Mouse (Mus musculus) kidney, adult 2 months (tissue): ENCODE measurements around the gene Spock2. TPM values are rescaled to one million over a fixed set of nuclear protein-coding genes. Genes with fewer than 3 reads are reported as not detected.
A peak's percentile ranks its signal among the peaks of the same experiment; 100 is the strongest.
"Not testable (repeated sequence)": the region's sequence is repeated elsewhere in the genome, so short reads cannot be mapped to it uniquely, and the experiment has no call there.

ENCODE experiments used
- DNase-seq: peaks from one replicate; pipeline ENCODE4 v3.0.0; 2021
- H3K27ac ChIP-seq: fragments of 200-500 bp; 2 replicates; pipeline ENCODE4 v1.5.1; 2012; ENCODE audit warnings: low read depth, low read length, control low read depth, inconsistent platforms; ENCODE audit not compliant: insufficient read depth
- H3K27me3 ChIP-seq: fragments of 200-500 bp; replicated peaks from 2 replicates; pipeline ENCODE4 v1.6.1; 2012; ENCODE audit warnings: mild to moderate bottlenecking, moderate library complexity, low read length, inconsistent platforms; ENCODE audit not compliant: control insufficient read depth, insufficient read depth
- H3K36me3 ChIP-seq: fragments of 200-500 bp; 2 replicates; pipeline ENCODE4 v1.6.1; 2012; ENCODE audit warnings: mild to moderate bottlenecking, moderate library complexity, low read length, inconsistent platforms; ENCODE audit not compliant: control insufficient read depth, insufficient read depth
- H3K4me1 ChIP-seq: fragments of 200-500 bp; 2 replicates; pipeline ENCODE4 v1.6.1; 2011; ENCODE audit warnings: low read length; ENCODE audit not compliant: control insufficient read depth, insufficient read depth
- H3K4me3 ChIP-seq: fragments of 200-500 bp; 2 replicates; pipeline ENCODE4 v1.5.1; 2011; ENCODE audit warnings: mild to moderate bottlenecking, low read depth, low read length, control low read depth; ENCODE audit not compliant: insufficient read depth
- CTCF ChIP-seq: fragments of 200-500 bp; conservative IDR thresholded peaks from 2 replicates; pipeline ENCODE4 v1.5.1; 2011; ENCODE audit warnings: low read depth, mild to moderate bottlenecking, control low read depth, low read length, moderate library complexity, mixed read lengths; ENCODE audit not compliant: insufficient read depth, insufficient read length
- POLR2A ChIP-seq: fragments of 200-500 bp; IDR thresholded peaks from one replicate; pipeline ENCODE4 v1.6.1; 2011; ENCODE audit warnings: low read depth, low read length, control low read depth
- WGBS: fragments of 180-500 bp; shearing (Covaris S2); methylation state at CpG from one replicate; pipeline ENCODE4 v1.1.7; 2018; 5-methylcytosine and 5-hydroxymethylcytosine counted together
- polyA plus RNA-seq: library from polyadenylated mRNA; depleted of rRNA; stranded (reverse); fragments of >200 nt; gene quantifications from 2 replicates; pipeline ENCODE4 v1.2.3, GENCODE M21; 2012

Spock2 gene
- polyA plus RNA-seq, 1 experiment: 2.3 TPM

GRCm38 (mm10) chr10:60130504-60130903 is 24.5 kb downstream of the Spock2 start:
- DNase-seq: no peak
- Histone ChIP-seq H3K27me3 (no peaks in the 10 kb centered on the region), H3K4me3 (no peak overlapping the region), H3K27ac (no peak overlapping the region), H3K36me3 (no peaks in the 10 kb centered on the region), H3K4me1 (no peaks in the 10 kb centered on the region)
- 85% methylated on average over 4 of the region's 4 CpGs for WGBS
- no peak for TF ChIP-seq CTCF
- TF ChIP-seq POLR2A: no peak

- DNase-seq: no peak
- H3K27me3 ChIP-seq: no peaks in the 10 kb centered on the region
- H3K27ac ChIP-seq: no peak overlapping the region
- no peaks in the 10 kb centered on the region for H3K36me3 ChIP-seq
- H3K4me1 ChIP-seq: no peaks in the 10 kb centered on the region
- WGBS: 47% methylated on average over 6 of the region's 6 CpGs
- no peak overlapping the region for H3K4me3 ChIP-seq
- no peak for TF ChIP-seq CTCF
- TF ChIP-seq POLR2A: no peak
Measured at GRCm38 (mm10) chr10:60133501-60133900, 27.5 kb downstream of the Spock2 start.

DNA sequence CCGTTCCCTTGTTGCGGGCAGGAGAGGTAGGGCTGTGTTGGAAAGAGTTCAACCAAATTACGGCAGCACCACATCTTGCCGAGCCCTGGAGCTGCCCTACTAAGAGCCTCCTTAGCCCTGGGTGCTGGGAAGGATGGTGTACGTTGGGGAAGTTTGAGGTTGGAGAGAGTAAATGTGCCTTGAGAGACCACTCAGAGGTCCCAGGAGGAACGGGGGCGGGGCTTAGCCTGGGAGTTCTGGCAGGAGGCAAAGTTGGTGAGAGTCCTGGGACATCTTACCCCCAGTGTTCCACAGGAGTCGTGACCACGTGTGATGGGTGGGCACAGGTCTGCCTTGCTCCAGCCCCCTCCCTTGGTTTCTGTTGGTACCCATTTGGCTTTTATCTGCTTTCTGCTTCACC is 28.2 kb downstream of the Spock2 start:
- WGBS: 66% methylated on average over 9 of the region's 9 CpGs
- no peak for DNase-seq
- Histone ChIP-seq H3K4me3 (no peak overlapping the region), H3K4me1 (no peaks in the 10 kb centered on the region), H3K36me3 (no peaks in the 10 kb centered on the region), H3K27ac (no peak overlapping the region), H3K27me3 (no peaks in the 10 kb centered on the region)
- no peak for TF ChIP-seq CTCF
- TF ChIP-seq POLR2A: no peak

- H3K27ac ChIP-seq, H3K27me3 ChIP-seq, DNase-seq, H3K4me3 ChIP-seq, H3K36me3 ChIP-seq, H3K4me1 ChIP-seq: not testable (repeated sequence)
- WGBS: 52% methylated on average over 1 of the region's 1 CpGs
Measured at GRCm38 (mm10) chr10:60136010-60136409, 30.0 kb downstream of the Spock2 start.

GRCm38 (mm10) chr10:60136935-60137334 is 30.9 kb downstream of the Spock2 start:
- H3K27ac ChIP-seq: no peak overlapping the region
- TF ChIP-seq CTCF (no peak), POLR2A (no peak)
- WGBS: 64% methylated on average over 7 of the region's 7 CpGs
- no peak overlapping the region for H3K4me3 ChIP-seq
- no peaks in the 10 kb centered on the region for H3K36me3 ChIP-seq
- no peaks in the 10 kb centered on the region for H3K27me3 ChIP-seq
- DNase-seq: no peak
- no peaks in the 10 kb centered on the region for H3K4me1 ChIP-seq

GRCm38 (mm10) chr10:60138680-60139079 is 32.7 kb downstream of the Spock2 start:
- DNase-seq: no peak
- WGBS: 81% methylated on average over 5 of the region's 5 CpGs
- Histone ChIP-seq H3K4me1 (no peaks in the 10 kb centered on the region), H3K4me3 (no peak overlapping the region), H3K36me3 (no peaks in the 10 kb centered on the region), H3K27ac (no peak overlapping the region), H3K27me3 (no peaks in the 10 kb centered on the region)
- TF ChIP-seq POLR2A: no peak
- no peak for TF ChIP-seq CTCF

- Histone ChIP-seq H3K27ac (no peak overlapping the region), H3K4me3 (no peak overlapping the region), H3K4me1 (no peaks in the 10 kb centered on the region), H3K36me3 (no peaks in the 10 kb centered on the region), H3K27me3 (no peaks in the 10 kb centered on the region)
- WGBS: 93% methylated on average over 4 of the region's 4 CpGs
- no peak for DNase-seq
- no peak for TF ChIP-seq POLR2A
- TF ChIP-seq CTCF: no peak
Measured at GRCm38 (mm10) chr10:60140751-60141150, 34.7 kb downstream of the Spock2 start.

DNA sequence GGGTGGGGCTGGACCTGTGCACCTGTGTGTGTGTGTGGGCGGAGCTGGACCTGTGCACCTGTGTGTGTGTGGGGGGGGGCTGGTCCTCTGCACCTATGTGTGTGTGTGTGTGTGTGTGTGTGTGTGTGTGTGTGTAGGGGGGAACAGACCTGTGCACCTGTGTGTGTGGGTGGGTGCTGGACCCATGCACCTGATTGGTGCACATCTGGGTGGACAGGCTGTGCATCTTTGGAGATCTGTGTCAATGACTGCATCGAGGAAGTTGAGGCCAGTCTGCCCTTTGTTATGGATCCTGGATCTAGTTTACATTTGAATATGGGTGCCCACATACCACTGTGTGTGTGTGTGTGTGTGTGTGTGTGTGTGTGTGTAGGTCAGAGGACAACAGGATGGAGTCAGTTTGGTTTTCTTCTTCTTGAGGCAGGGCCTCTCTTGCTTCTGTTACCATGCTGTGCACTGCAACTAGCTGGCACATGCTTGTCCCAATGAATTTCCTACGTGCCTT is 35.7 kb downstream of the Spock2 start:
- Histone ChIP-seq H3K4me3 (no peak overlapping the region), H3K27ac (no peak overlapping the region), H3K36me3 (no peaks in the 10 kb centered on the region), H3K4me1 (no peaks in the 10 kb centered on the region), H3K27me3 (no peaks in the 10 kb centered on the region)
- DNase-seq: no peak
- WGBS: 98% methylated on average over 3 of the region's 3 CpGs
- TF ChIP-seq CTCF: no peak
- no peak for TF ChIP-seq POLR2A

GRCm38 (mm10) chr10:60147510-60148047 is 41.6 kb downstream of the Spock2 start:
- 71% methylated on average over 10 of the region's 10 CpGs for WGBS
- DNase-seq: peak; percentile 4
- H3K4me3 ChIP-seq, H3K27me3 ChIP-seq, H3K36me3 ChIP-seq, H3K4me1 ChIP-seq, H3K27ac ChIP-seq: not testable (repeated sequence)
